Mouse (Mus musculus): ENCODE results near the gene Phex. TPM values are rescaled to one million over a fixed set of nuclear protein-coding genes. Genes with fewer than 3 reads are reported as not detected.

The Phex gene
- polyA plus RNA-seq, 1 experiment: not detected

- Histone ChIP-seq H3K27ac (ENCODE audit: insufficient read depth, low read depth, low read length) (no peak overlapping the region), H3K4me1 (ENCODE audit: control insufficient read depth, insufficient read depth, insufficient read length, low read length) (no peaks in the 10 kb centered on the region), H3K4me3 (ENCODE audit: low read depth, low read length) (no peak overlapping the region), H3K36me3 (ENCODE audit: control insufficient read depth, insufficient read depth, low read length) (no peaks in the 10 kb centered on the region), H3K27me3 (ENCODE audit: control insufficient read depth, insufficient read depth, low read length) (no peaks in the 10 kb centered on the region)
- no peak for TF ChIP-seq POLR2A (IDR thresholded peaks at IDR 0.05; ENCODE audit: low read depth, low read length)
- TF ChIP-seq CTCF (IDR thresholded peaks at IDR 0.05; ENCODE audit: extremely low read depth, insufficient read length, insufficient replicate concordance, low read depth, low read length): no peak
- WGBS: 45% methylated on average over 3 of the region's 3 CpGs
These were observed 251.0 kb downstream of the Phex start for GRCm38 (mm10) chrX:157164142-157164541.

GRCm38 (mm10) chrX:157163394-157163793 is 251.7 kb downstream of the Phex start:
- Histone ChIP-seq H3K27me3 (ENCODE audit: control insufficient read depth, insufficient read depth, low read length) (no peaks in the 10 kb centered on the region), H3K36me3 (ENCODE audit: control insufficient read depth, insufficient read depth, low read length) (no peaks in the 10 kb centered on the region), H3K27ac (ENCODE audit: insufficient read depth, low read depth, low read length) (no peak overlapping the region), H3K4me1 (ENCODE audit: control insufficient read depth, insufficient read depth, insufficient read length, low read length) (no peaks in the 10 kb centered on the region), H3K4me3 (ENCODE audit: low read depth, low read length) (no peak overlapping the region)
- 54% methylated on average over 2 of the region's 2 CpGs for WGBS
- TF ChIP-seq POLR2A (IDR thresholded peaks at IDR 0.05; ENCODE audit: low read depth, low read length) (no peak), CTCF (IDR thresholded peaks at IDR 0.05; ENCODE audit: extremely low read depth, insufficient read length, insufficient replicate concordance, low read depth, low read length) (no peak)

- H3K36me3 ChIP-seq (ENCODE audit: control insufficient read depth, insufficient read depth, low read length): no peaks in the 10 kb centered on the region
- no peak for TF ChIP-seq CTCF (IDR thresholded peaks at IDR 0.05; ENCODE audit: extremely low read depth, insufficient read length, insufficient replicate concordance, low read depth, low read length)
- TF ChIP-seq POLR2A (IDR thresholded peaks at IDR 0.05; ENCODE audit: low read depth, low read length): no peak
- H3K27me3 ChIP-seq (ENCODE audit: control insufficient read depth, insufficient read depth, low read length): no peaks in the 10 kb centered on the region
- H3K4me3 ChIP-seq (ENCODE audit: low read depth, low read length): no peak overlapping the region
- no peak overlapping the region for H3K27ac ChIP-seq (ENCODE audit: insufficient read depth, low read depth, low read length)
- H3K4me1 ChIP-seq (ENCODE audit: control insufficient read depth, insufficient read depth, insufficient read length, low read length): no peaks in the 10 kb centered on the region
These were observed 270.4 kb downstream of the Phex start for GRCm38 (mm10) chrX:157144675-157145074.

GRCm38 (mm10) chrX:157139601-157140000 is 275.5 kb downstream of the Phex start:
- no peaks in the 10 kb centered on the region for H3K27me3 ChIP-seq (ENCODE audit: control insufficient read depth, insufficient read depth, low read length)
- H3K4me3 ChIP-seq (ENCODE audit: low read depth, low read length): no peak overlapping the region
- H3K4me1 ChIP-seq (ENCODE audit: control insufficient read depth, insufficient read depth, insufficient read length, low read length): no peaks in the 10 kb centered on the region
- no peak for TF ChIP-seq CTCF (IDR thresholded peaks at IDR 0.05; ENCODE audit: extremely low read depth, insufficient read length, insufficient replicate concordance, low read depth, low read length)
- TF ChIP-seq POLR2A (IDR thresholded peaks at IDR 0.05; ENCODE audit: low read depth, low read length): no peak
- H3K36me3 ChIP-seq (ENCODE audit: control insufficient read depth, insufficient read depth, low read length): no peaks in the 10 kb centered on the region
- no peak overlapping the region for H3K27ac ChIP-seq (ENCODE audit: insufficient read depth, low read depth, low read length)
- WGBS: 70% methylated on average over 6 of the region's 6 CpGs

Other genes with a start within 250 kb of the Phex start
- gene Sms, start 77.0 kb upstream of the Phex start, polyA plus RNA-seq (2012; rRNA removed): 5.4 and 5.5 TPM in 2 replicates
- not detected in 2 replicates for gene Yy2, start 153.7 kb upstream of the Phex start, polyA plus RNA-seq (2012; rRNA removed)
- gene Mbtps2, start 183.4 kb upstream of the Phex start, polyA plus RNA-seq (2012; rRNA removed): 1.7 and 3.8 TPM in 2 replicates